8 mouse cellular contexts compared by ENCODE assay signal in the genomic region with DNA sequence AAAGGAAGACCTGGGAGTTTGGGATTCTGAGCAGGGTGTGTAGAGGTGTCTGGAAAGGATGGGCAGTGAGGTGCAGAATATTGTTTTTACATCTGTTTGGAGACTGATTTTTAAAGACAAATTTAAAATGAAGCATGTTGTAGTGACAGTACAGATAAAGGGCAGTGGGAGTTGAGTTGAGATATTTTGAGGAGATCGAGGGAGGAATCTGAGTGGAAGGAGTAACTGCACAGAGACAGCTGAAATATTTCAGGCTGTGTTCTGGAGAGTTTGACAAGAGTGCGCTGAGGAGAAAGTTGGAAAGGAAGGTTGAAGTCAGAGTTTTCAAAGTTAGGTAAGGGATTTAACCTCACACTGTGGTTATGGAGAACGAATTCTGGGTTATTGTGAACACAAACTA.
"Had no signal": no experiment of that assay in that cellular context is flagged by ENCODE, and none has a peak within 500 bp of the region (broad histone marks: within the 10 kb centered on the region; RNA-seq: fewer than 3 reads in every experiment).

No protein-coding gene starts in this region.

- H3K4me1 ChIP-seq: midbrain, embryonic 12.5 days had no signal

- H3K4me2 ChIP-seq: limb, embryonic 13.5 days; midbrain, embryonic 12.5 days had no signal

- H3K27ac ChIP-seq: limb, embryonic 13.5 days; liver, embryonic 14.5 days; midbrain, embryonic 12.5 days had no signal

- DNase-seq: kidney, adult 11 months; left cerebral cortex, postnatal 4 days; lung, adult 18-20 months; right cerebral cortex, postnatal 25 days; thymus, postnatal 36 days had no signal

- H3K4me3 ChIP-seq: limb, embryonic 13.5 days; midbrain, embryonic 12.5 days had no signal

- H3K27me3 ChIP-seq: limb, embryonic 13.5 days; midbrain, embryonic 12.5 days had no signal

- H3K9ac ChIP-seq: limb, embryonic 13.5 days; liver, embryonic 14.5 days; midbrain, embryonic 12.5 days had no signal

- H3K9me3 ChIP-seq: limb, embryonic 13.5 days; midbrain, embryonic 12.5 days had no signal
